In the genomic region with DNA sequence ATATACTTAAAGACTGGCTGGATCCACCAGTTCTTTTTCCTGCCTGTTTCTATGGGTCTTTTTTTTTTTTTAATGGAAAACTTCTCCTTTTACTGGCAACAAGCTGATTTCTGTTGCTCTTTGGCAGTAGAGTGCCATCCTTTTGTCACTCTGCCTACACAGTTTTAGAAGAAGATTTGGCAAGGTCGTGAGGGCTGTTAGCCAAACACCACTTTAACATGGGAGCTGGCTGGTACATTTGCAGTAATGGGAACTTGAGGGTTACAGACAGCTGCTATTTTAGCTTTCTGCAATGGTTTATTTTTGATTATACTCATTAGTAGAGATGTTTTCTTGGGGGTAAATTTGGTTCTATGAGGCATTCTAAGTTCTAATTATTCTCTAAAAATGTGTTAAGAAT, we compare ENCODE assay signal across 25 mouse cellular contexts. TPM values are rescaled to one million over a fixed set of nuclear protein-coding genes. Genes with fewer than 3 reads are reported as not detected.
DNase-seq lines count a peak whose midpoint lies in the region; ATAC-seq and TF ChIP-seq lines count a peak whose summit lies in the region.
"Had no signal": no experiment of that assay in that cellular context is flagged by ENCODE, and none has a peak within 500 bp of the region (broad histone marks: within the 10 kb centered on the region; RNA-seq: fewer than 3 reads in every experiment).

No protein-coding gene starts in this region.

- no peak for ATAC-seq in heart, embryonic 11.5 days (replicated peaks; ENCODE audit: insufficient number of reproducible peaks, low FRiP score, low TSS enrichment)
- ATAC-seq in midbrain, postnatal 0 days (ENCODE audit: low FRiP score) = no peak
- ATAC-seq in midbrain, embryonic 14.5 days (ENCODE audit: low FRiP score, low TSS enrichment) = no peak
- ATAC-seq: activated CD4-positive, CD25-positive, alpha-beta regulatory T cell, adult 4 months; intestine, embryonic 15.5 days had no signal

- no peaks in the 10 kb centered on the region for H3K9me3 ChIP-seq in heart, embryonic 11.5 days (replicated peaks; ENCODE audit: control insufficient read depth, low read length)
- H3K9me3 ChIP-seq in midbrain, postnatal 0 days (ENCODE audit: low read length) = no peaks in the 10 kb centered on the region
- no peaks in the 10 kb centered on the region for H3K9me3 ChIP-seq in midbrain, embryonic 14.5 days (ENCODE audit: control insufficient read depth, low read length)
- H3K9me3 ChIP-seq: embryonic facial prominence, embryonic 13.5 days; hindbrain, embryonic 15.5 days; intestine, embryonic 15.5 days; neural tube, embryonic 15.5 days; stomach, embryonic 15.5 days had no signal

- DNase-seq in heart, adult 8-10 months (ENCODE audit: low spot score) = peak; percentile 13
- peak; percentile 52 for DNase-seq in midbrain, postnatal 0 days (ENCODE audit: low spot score)
- no peak for DNase-seq in midbrain, embryonic 14.5 days
- DNase-seq in gonadal fat pad, adult 2 months (ENCODE audit: low read depth) = peak; percentile 34
- DNase-seq in thymus, postnatal 10 days (ENCODE audit: low spot score in 2 of 2) = no peak
- no peak for DNase-seq in cerebellum, adult 8-10 months
- DNase-seq: adrenal gland, postnatal 10 days; embryo, embryonic 11 days; gastrocnemius, postnatal 36 days; heart, postnatal 4 days; kidney, adult 9 months; kidney, postnatal 14 days; lung, postnatal 4 days; right cerebral cortex, adult 18-20 months; right cerebral cortex, postnatal 4 days; thymus, postnatal 36 days had no signal

- 71% methylated on average over 1 of the region's 1 CpGs for WGBS in heart, embryonic 11.5 days (ENCODE audit: insufficient replicate concordance)
- 69% methylated on average over 1 of the region's 1 CpGs for WGBS in midbrain, postnatal 0 days
- 82% methylated on average over 1 of the region's 1 CpGs for WGBS in midbrain, embryonic 14.5 days

- no peak overlapping the region for H3K9ac ChIP-seq in heart, embryonic 11.5 days (ENCODE audit: low read depth, low read length)
- no peak overlapping the region for H3K9ac ChIP-seq in midbrain, postnatal 0 days (replicated peaks; ENCODE audit: low read length, poor library complexity, severe bottlenecking)
- H3K9ac ChIP-seq in midbrain, embryonic 14.5 days (replicated peaks; ENCODE audit: low read length) = no peak overlapping the region
- H3K9ac ChIP-seq: embryonic facial prominence, embryonic 13.5 days; heart, embryonic 15.5 days; hindbrain, embryonic 15.5 days; intestine, embryonic 15.5 days; neural tube, embryonic 15.5 days; stomach, embryonic 15.5 days had no signal

- H3K27ac ChIP-seq in heart, embryonic 11.5 days (ENCODE audit: low read depth, low read length) = no peak overlapping the region
- H3K27ac ChIP-seq in midbrain, postnatal 0 days (ENCODE audit: low read depth, low read length) = no peak overlapping the region
- H3K27ac ChIP-seq in midbrain, embryonic 14.5 days (replicated peaks; ENCODE audit: low read depth, low read length) = no peak overlapping the region
- H3K27ac ChIP-seq: embryonic facial prominence, embryonic 13.5 days; heart, embryonic 15.5 days; hindbrain, embryonic 15.5 days; intestine, embryonic 15.5 days; neural tube, embryonic 15.5 days; stomach, embryonic 15.5 days had no signal

- no peaks in the 10 kb centered on the region for H3K36me3 ChIP-seq in heart, embryonic 11.5 days (ENCODE audit: control insufficient read depth, insufficient read depth, low read length)
- no peaks in the 10 kb centered on the region for H3K36me3 ChIP-seq in midbrain, postnatal 0 days (ENCODE audit: insufficient read depth, low read length)
- H3K36me3 ChIP-seq in midbrain, embryonic 14.5 days (ENCODE audit: control insufficient read depth, insufficient read depth, low read length) = no peaks in the 10 kb centered on the region
- H3K36me3 ChIP-seq: embryonic facial prominence, embryonic 13.5 days; heart, embryonic 15.5 days; hindbrain, embryonic 15.5 days; intestine, embryonic 15.5 days; stomach, embryonic 15.5 days had no signal

- H3K4me1 ChIP-seq in heart, embryonic 11.5 days (ENCODE audit: control insufficient read depth, insufficient read depth, low read length) = no peaks in the 10 kb centered on the region
- H3K4me1 ChIP-seq in midbrain, postnatal 0 days (ENCODE audit: insufficient read depth, low read length) = no peaks in the 10 kb centered on the region
- H3K4me1 ChIP-seq in midbrain, embryonic 14.5 days (ENCODE audit: control insufficient read depth, insufficient read depth, low read length) = no peaks in the 10 kb centered on the region
- H3K4me1 ChIP-seq: embryonic facial prominence, embryonic 13.5 days; heart, embryonic 15.5 days; hindbrain, embryonic 15.5 days; neural tube, embryonic 15.5 days; stomach, embryonic 15.5 days had no signal

- no peak overlapping the region for H3K4me3 ChIP-seq in heart, embryonic 11.5 days (ENCODE audit: low read depth, low read length)
- H3K4me3 ChIP-seq in midbrain, postnatal 0 days (ENCODE audit: low read depth, low read length) = no peak overlapping the region
- no peak overlapping the region for H3K4me3 ChIP-seq in midbrain, embryonic 14.5 days (replicated peaks; ENCODE audit: low read depth, low read length)
- H3K4me3 ChIP-seq: embryonic facial prominence, embryonic 13.5 days; erythroblast, embryonic 14.5 days; heart, embryonic 15.5 days; hindbrain, embryonic 15.5 days; intestine, embryonic 15.5 days; neural tube, embryonic 15.5 days; stomach, embryonic 15.5 days had no signal

- H3K4me2 ChIP-seq in heart, embryonic 11.5 days = no peak overlapping the region
- no peak overlapping the region for H3K4me2 ChIP-seq in midbrain, postnatal 0 days (ENCODE audit: low read depth, low read length, poor library complexity, severe bottlenecking)
- H3K4me2 ChIP-seq in midbrain, embryonic 14.5 days (ENCODE audit: low read length) = no peak overlapping the region
- H3K4me2 ChIP-seq: embryonic facial prominence, embryonic 13.5 days; heart, embryonic 15.5 days; hindbrain, embryonic 15.5 days; intestine, embryonic 15.5 days; neural tube, embryonic 15.5 days; stomach, embryonic 15.5 days had no signal

- no peaks in the 10 kb centered on the region for H3K27me3 ChIP-seq in heart, embryonic 11.5 days (ENCODE audit: control insufficient read depth, insufficient read depth, low read length)
- no peaks in the 10 kb centered on the region for H3K27me3 ChIP-seq in midbrain, postnatal 0 days (ENCODE audit: insufficient read depth, low read length)
- H3K27me3 ChIP-seq in midbrain, embryonic 14.5 days (ENCODE audit: control insufficient read depth, insufficient read depth, low read length) = no peaks in the 10 kb centered on the region
- H3K27me3 ChIP-seq: heart, embryonic 15.5 days; hindbrain, embryonic 15.5 days; intestine, embryonic 15.5 days; neural tube, embryonic 15.5 days; stomach, embryonic 15.5 days had no signal

- no peak for TF ChIP-seq CTCF in midbrain, postnatal 0 days (IDR thresholded peaks at IDR 0.05)

RNA-seq across cellular contexts. Expression of gene Eif1b, which starts 53.3 kb away (rescaled TPM):
- total RNA-seq in heart, adult 8-10 months (2022) = 10 to 100 TPM; 61.1 to 80.7 (median 65.7) TPM
- polyA plus RNA-seq in heart, embryonic 11.5 days (2014; fragmentation: Nextera tagmentation; extraction: Ambion mirVana) = 156 and 157 TPM in 2 replicates
- total RNA-seq in midbrain, postnatal 0 days (2014; rRNA removed) = 80.8 and 96.6 TPM in 2 replicates
- 345 and 380 TPM in 2 replicates for polyA plus RNA-seq in midbrain, postnatal 0 days (2015; fragmentation: Nextera tagmentation; extraction: Ambion mirVana)
- polyA plus RNA-seq in midbrain, embryonic 14.5 days (2014; fragmentation: Nextera tagmentation; extraction: Ambion mirVana) = 310 and 316 TPM in 2 replicates
- polyA plus RNA-seq in gonadal fat pad, adult 2 months (2012; rRNA removed) = 25.5 and 30.4 TPM in 2 replicates

Comparison
In these comparisons a context has a peak if more than half of its experiments do, and no peak if none do; other contexts are left out.
1. DNase-seq: peak in heart, adult 8-10 months (single experiment), midbrain, postnatal 0 days (single experiment) and gonadal fat pad, adult 2 months (single experiment); none in midbrain, embryonic 14.5 days (single experiment), thymus, postnatal 10 days (0 of 2) and cerebellum, adult 8-10 months (single experiment).